Mouse (Mus musculus) kidney, postnatal 0 days (tissue): ENCODE results near the gene Fnip2. TPM values are rescaled to one million over a fixed set of nuclear protein-coding genes. Genes with fewer than 3 reads are reported as not detected.

ENCODE experiments used
- ATAC-seq: fragments of 200-750 bp; cut with Nextera tagmentation; replicated peaks from 2 replicates; pipeline ENCODE4 v1.8.0; 2017; ENCODE audit warnings: low read depth, moderate number of reproducible peaks, moderate TSS enrichment, moderate library complexity; ENCODE audit not compliant: low FRiP score
- DNase-seq: peaks from one replicate; pipeline ENCODE4 v3.0.0-alpha.2; 2016; ENCODE audit warnings: low spot score
- H3K27ac ChIP-seq: fragments of 300-500 bp; sonication (generic); 2 replicates; pipeline ENCODE4 v1.5.1; 2014; ENCODE audit warnings: mild to moderate bottlenecking
- H3K27me3 ChIP-seq: fragments of 300-500 bp; sonication (generic); 2 replicates; pipeline ENCODE4 v1.6.1; 2014; ENCODE audit warnings: low read length, mixed read lengths; ENCODE audit not compliant: insufficient read depth
- H3K36me3 ChIP-seq: fragments of 300-500 bp; sonication (generic); 2 replicates; pipeline ENCODE4 v1.6.1; 2014; ENCODE audit warnings: low read length, mixed read lengths; ENCODE audit not compliant: insufficient read depth
- H3K4me1 ChIP-seq: fragments of 300-500 bp; sonication (generic); replicated peaks from 2 replicates; pipeline ENCODE4 v1.6.1; 2014; ENCODE audit warnings: antibody characterized with exemption, low read length, mixed read lengths; ENCODE audit not compliant: insufficient read depth
- H3K4me2 ChIP-seq: fragments of 300-500 bp; sonication (generic); 2 replicates; pipeline ENCODE4 v1.6.1; 2014; ENCODE audit warnings: mild to moderate bottlenecking, low read length, moderate library complexity, mixed read lengths
- H3K4me3 ChIP-seq: fragments of 300-500 bp; sonication (generic); replicated peaks from 2 replicates; pipeline ENCODE4 v1.5.1; 2014; ENCODE audit warnings: low read depth, low read length
- H3K9ac ChIP-seq: fragments of 300-500 bp; sonication (generic); 2 replicates; pipeline ENCODE4 v1.6.1; 2014; ENCODE audit warnings: low read depth, low read length
- H3K9me3 ChIP-seq: fragments of 300-500 bp; sonication (generic); replicated peaks from 2 replicates; pipeline ENCODE4 v1.6.1; 2016; ENCODE audit warnings: low read length, inconsistent platforms, mixed read lengths
- CTCF ChIP-seq: IDR thresholded peaks from 2 replicates; pipeline ENCODE4 v1.5.1; 2016; ENCODE audit warnings: antibody characterized with exemption, low read depth, mild to moderate bottlenecking, moderate library complexity
- WGBS: fragments of 180-500 bp; shearing (Covaris S2); extraction: QIAGEN DNeasy Blood & Tissue Kit; methylation state at CpG from one replicate; pipeline ENCODE4 v1.1.7; 2014; 5-methylcytosine and 5-hydroxymethylcytosine counted together
- polyA plus RNA-seq: library from polyadenylated mRNA; unstranded; fragments of >200 nt; fragmentation: Nextera tagmentation; extraction: Ambion mirVana; gene quantifications from 2 replicates; pipeline ENCODE4 v1.2.1, GENCODE M21; 2015

The Fnip2 gene
- polyA plus RNA-seq, 1 experiment from 2014 or later = 4.4 TPM

DNA sequence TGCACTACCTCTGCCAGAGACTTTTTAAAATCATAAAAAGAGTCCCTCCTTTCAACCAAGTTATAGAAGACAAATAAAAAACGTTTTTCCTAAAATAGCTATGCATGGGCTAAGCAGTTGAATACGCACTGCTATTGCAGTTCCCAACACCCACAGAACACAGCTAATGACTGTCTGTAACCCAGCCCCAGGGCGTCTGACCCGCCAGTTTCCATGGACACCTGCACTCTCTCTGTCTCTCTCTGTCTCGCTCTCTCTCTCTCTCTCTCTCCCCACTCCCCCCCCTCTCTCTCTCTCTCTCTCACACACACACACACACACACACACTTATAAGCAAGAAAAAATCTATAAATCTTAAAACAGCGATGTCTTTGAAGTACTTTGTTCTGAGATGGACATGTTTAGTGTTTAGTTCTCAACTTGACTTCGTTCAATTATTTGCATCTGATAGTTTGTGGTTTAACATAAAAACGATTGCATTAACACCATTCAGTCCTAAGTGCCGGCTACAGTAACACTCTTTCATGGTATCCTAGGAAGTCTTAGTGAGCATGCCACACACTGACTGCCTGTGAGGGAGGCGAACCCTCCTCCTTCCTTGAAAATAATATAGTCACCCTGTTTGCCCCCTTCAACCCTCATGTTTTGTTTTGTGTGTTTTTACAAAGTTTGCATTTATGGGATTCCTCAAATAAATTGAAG, 157.5 kb downstream of the Fnip2 start:
- no peak overlapping the region for H3K9ac ChIP-seq
- DNase-seq = peak; percentile 14
- H3K27me3 ChIP-seq = no peaks in the 10 kb centered on the region
- TF ChIP-seq CTCF = no peak
- no peaks in the 10 kb centered on the region for H3K36me3 ChIP-seq
- H3K4me3 ChIP-seq = no peak overlapping the region
- no peaks in the 10 kb centered on the region for H3K9me3 ChIP-seq
- no peak overlapping the region for H3K27ac ChIP-seq
- 27% methylated on average over 10 of the region's 10 CpGs for WGBS
- H3K4me1 ChIP-seq = no peaks in the 10 kb centered on the region
- 0 out of 2 replicates have a peak overlapping the region, but pooled peaks have one; percentile 9 for H3K4me2 ChIP-seq
- ATAC-seq = no peak

- WGBS = 35% methylated on average over 4 of the region's 4 CpGs
- H3K4me2 ChIP-seq = no peak overlapping the region
- no peak overlapping the region for H3K9ac ChIP-seq
- TF ChIP-seq CTCF = no peak
- H3K27ac ChIP-seq = no peak overlapping the region
- no peaks in the 10 kb centered on the region for H3K9me3 ChIP-seq
- ATAC-seq = no peak
- no peaks in the 10 kb centered on the region for H3K4me1 ChIP-seq
- no peaks in the 10 kb centered on the region for H3K36me3 ChIP-seq
- no peak overlapping the region for H3K4me3 ChIP-seq
- peak; percentile 74 for DNase-seq
- H3K27me3 ChIP-seq = no peaks in the 10 kb centered on the region
Observed at GRCm38 (mm10) chr3:79408546-79408945, 159.1 kb downstream of the Fnip2 start.

Other genes with a start within 250 kb of the Fnip2 start
- not detected in 2 replicates for gene Gm17359, start 231.1 kb downstream of the Fnip2 start, polyA plus RNA-seq
- 85.6 and 93.8 TPM in 2 replicates for gene Ppid, start 23.5 kb upstream of the Fnip2 start, polyA plus RNA-seq
- 13.2 and 18.6 TPM in 2 replicates for gene 4930579G24Rik, start 61.3 kb upstream of the Fnip2 start, polyA plus RNA-seq
- 97.0 and 103 TPM in 2 replicates for gene Etfdh, start 61.7 kb upstream of the Fnip2 start, polyA plus RNA-seq
- not detected in 2 replicates for gene Rxfp1, start 170.1 kb upstream of the Fnip2 start, polyA plus RNA-seq